Mouse (Mus musculus) embryonic fibroblast, embryonic 13.5 days (primary cell): Measurements from ENCODE around the gene Mfap5.

Experiments
- CTCF ChIP-seq: IDR thresholded peaks from 2 replicates; pipeline ENCODE4 v1.5.1; 2011; ENCODE audit warnings: mild to moderate bottlenecking, control low read depth, low read length, moderate library complexity, borderline replicate concordance; ENCODE audit not compliant: insufficient read depth
- POLR2A ChIP-seq: IDR thresholded peaks from 2 replicates; pipeline ENCODE4 v1.6.1; 2011; ENCODE audit warnings: low read depth, mild to moderate bottlenecking, control low read depth, low read length, moderate library complexity

DNA sequence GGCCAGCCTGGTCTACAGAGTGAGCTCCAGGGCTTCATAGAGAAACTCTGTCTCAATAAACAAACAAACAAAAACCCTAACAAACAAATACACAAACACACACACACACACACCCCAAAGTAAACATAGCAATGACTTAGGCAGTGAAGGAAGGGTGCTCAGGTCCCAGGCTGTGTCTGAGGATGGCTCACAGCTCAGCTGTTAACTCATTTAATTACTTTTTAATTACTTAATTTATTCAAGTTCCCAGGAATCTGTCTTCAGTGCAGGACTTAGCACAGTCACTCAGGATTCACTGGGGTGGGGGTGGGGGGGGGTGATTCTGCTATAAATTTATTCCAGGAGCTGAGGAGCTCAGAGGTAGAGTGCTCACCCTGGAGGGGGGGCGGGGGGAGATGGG, 64.1 kb downstream of the Mfap5 start:
- TF ChIP-seq POLR2A (no peak), CTCF (no peak)
